Mouse (Mus musculus) adrenal gland, postnatal 25 days (tissue): ENCODE data around the gene Smc4. TPM values are rescaled to one million over a fixed set of nuclear protein-coding genes. Genes with fewer than 3 reads are reported as not detected.

Experiments
- microRNA-seq, 2 experiments: library from miRNA; unstranded; fragments of <30 nt; microRNA quantifications; one replicate each; pipeline ENCODE4 v1.2.0; 2021
- total RNA-seq: library from RNA; stranded (reverse); gene quantifications from 2 replicates; pipeline ENCODE4 v1.2.3, GENCODE M21; 2021

Smc4 gene
- total RNA-seq, 1 experiment from 2014 or later = 42.7 TPM

Small RNA genes within 50 kb of the gene (microRNA-seq; reads per million reads assigned to microRNA genes)
- gene Mir15b (1,212 to 1,585 reads per million in 2 experiments), gene Mir16-2 (376 to 609 reads per million in 2 experiments)

Other genes starting within 250 kb of the Smc4 start
- gene 1110032F04Rik, start 135.2 kb upstream of the Smc4 start, total RNA-seq = 0.27 TPM in 1 of 2 replicates, not detected in the other
- gene Ift80, start 168 bp upstream of the Smc4 start, total RNA-seq = 17.3 and 25.4 TPM in 2 replicates
- 12.6 and 14.0 TPM in 2 replicates for gene Trim59, start 40.0 kb downstream of the Smc4 start, total RNA-seq
- 63.0 and 63.5 TPM in 2 replicates for gene Kpna4, start 122.4 kb downstream of the Smc4 start, total RNA-seq
- gene Arl14, start 217.7 kb downstream of the Smc4 start, total RNA-seq = not detected in 2 replicates